Mouse (Mus musculus): ENCODE data around the gene Nf1.
A peak's percentile ranks its signal among the peaks of the same experiment; 100 is the strongest.

The Nf1 gene

GRCm38 (mm10) chr11:79589317-79590075 is 250.0 kb downstream of the Nf1 start:
- no peak for DNase-seq (ENCODE audit: low spot score in 2 of 2)

- no peak for DNase-seq (ENCODE audit: low spot score in 2 of 2)
These were observed 251.4 kb downstream of the Nf1 start, which contains the start of gene Rab11fip4 for GRCm38 (mm10) chr11:79590664-79591590. TSS of gene Rab11fip4 (plus strand) at chr11:79591212.

DNA sequence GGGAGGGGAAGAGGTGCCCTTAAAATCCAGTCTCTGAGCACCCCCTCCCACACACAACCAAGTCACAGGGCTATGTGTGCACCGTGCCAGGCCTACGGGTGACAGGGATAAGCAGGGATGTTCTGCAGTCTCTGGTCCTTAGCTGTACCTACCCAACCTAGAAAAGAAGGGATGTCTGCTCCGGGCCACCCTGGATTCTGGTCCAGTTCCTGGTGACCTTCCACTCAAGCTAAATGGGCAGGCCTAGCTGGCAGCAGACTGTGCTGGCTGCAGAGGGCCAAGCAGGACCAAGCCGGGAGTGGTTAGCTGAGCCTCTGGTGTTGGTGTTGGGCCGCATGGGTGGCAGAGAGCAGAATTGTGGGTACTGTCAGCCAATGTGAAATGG is 252.1 kb downstream of the Nf1 start:
- DNase-seq (ENCODE audit: low spot score in 2 of 2), result no peak

DNA sequence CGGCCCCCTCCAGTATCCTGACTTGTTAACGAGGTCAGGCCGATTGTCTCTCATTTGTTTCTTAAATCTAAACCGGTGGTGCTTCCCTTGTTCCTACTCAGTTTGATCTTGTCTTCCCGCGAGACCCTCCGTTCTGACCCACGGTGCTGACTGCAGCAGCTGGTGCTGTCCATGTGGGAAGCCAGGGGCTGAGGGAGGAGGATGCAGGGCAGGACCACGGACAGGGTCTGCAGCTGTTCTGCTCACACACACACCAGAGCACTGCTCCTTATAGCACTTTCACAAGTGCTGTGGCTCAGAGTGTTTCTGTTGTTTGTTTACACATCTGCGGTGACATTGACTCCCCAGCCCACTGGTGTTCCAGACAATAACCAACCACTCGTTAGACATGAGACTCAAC is 254.0 kb downstream of the Nf1 start:
- DNase-seq (ENCODE audit: low spot score in 2 of 2), result no peak

- no peak for DNase-seq (ENCODE audit: low spot score in 2 of 2)
These were observed 271.0 kb downstream of the Nf1 start for GRCm38 (mm10) chr11:79610454-79610853.

DNA sequence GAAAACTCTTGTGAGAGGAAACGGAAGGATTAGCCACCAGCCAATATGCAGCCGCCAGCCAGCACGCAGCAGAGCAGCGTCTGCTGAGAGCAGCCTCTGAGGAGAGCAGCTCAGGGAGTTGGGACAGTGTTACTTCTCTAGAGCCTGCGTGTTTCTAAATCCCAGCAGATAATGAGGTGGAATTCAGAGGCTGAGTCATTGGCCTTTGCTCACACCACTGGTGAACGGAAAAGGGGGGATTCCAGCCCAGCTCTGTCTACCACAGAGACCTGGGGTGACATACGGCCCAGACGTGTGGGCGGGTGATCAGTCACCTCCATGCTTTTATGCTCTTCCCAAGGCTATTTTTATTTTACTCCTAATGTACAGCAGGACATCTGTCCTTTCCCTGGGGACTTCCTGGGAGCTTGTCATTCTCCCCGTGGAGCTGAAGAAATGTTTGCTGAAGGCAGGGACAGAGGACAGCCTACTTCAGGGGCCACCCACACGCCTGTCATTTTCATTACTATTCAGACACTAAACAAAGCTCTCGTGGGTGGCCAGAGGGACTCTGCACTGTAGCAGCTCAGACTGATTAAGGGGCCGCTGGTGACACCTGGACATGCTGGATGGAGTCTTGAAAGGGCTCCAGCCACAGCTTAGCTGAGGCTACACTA is 271.6 kb downstream of the Nf1 start:
- no peak for DNase-seq (ENCODE audit: low spot score in 2 of 2)

GRCm38 (mm10) chr11:79612046-79612600 is 272.6 kb downstream of the Nf1 start:
- no peak for DNase-seq (ENCODE audit: low spot score in 2 of 2)

DNA sequence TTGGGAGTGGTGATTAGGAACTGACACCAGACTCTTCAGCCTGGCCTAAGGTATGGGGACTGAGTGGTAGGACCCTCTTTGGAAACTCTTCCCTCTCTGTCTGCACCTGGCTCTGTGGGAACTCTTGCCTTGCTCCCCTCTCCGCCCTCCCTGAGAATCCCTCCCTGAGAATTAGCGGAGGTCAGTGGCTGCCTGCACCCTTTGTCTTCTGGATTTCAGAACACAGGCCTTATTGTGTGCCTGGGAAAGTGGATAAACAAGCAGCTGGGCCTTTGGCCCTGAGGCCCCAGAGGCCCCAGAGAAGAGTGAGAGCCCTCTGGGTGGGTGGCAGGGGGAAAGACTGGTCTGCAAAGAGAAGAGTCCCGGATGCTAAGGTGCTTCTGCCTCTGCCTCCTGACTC is 273.6 kb downstream of the Nf1 start:
- DNase-seq (ENCODE audit: low spot score in 2 of 2), result no peak

DNA sequence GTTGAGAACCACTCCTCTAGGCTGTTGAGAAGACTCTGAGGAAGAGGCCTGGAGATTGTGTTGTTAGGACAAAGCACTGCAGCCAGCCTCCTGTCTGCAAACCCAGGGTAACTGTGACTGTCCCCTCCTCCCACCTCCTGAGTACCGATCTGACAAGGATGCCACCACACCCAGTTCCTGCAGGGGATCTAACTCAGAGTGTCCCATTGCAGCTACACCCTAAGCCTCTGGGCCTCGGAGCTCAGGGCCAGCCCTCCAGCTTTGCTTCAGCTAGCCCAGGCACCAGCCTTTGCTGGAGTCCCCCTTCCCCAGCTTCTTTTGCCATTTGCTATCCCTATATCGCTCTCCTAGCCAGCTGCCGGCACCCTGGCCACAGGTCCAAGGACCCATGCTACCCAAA is 274.2 kb downstream of the Nf1 start:
- no peak for DNase-seq (ENCODE audit: low spot score in 2 of 2)

GRCm38 (mm10) chr11:79614880-79615279 is 275.4 kb downstream of the Nf1 start:
- DNase-seq (ENCODE audit: low spot score in 2 of 2), result no peak

GRCm38 (mm10) chr11:79615871-79616270 is 276.4 kb downstream of the Nf1 start:
- no peak for DNase-seq (ENCODE audit: low spot score in 2 of 2)

DNA sequence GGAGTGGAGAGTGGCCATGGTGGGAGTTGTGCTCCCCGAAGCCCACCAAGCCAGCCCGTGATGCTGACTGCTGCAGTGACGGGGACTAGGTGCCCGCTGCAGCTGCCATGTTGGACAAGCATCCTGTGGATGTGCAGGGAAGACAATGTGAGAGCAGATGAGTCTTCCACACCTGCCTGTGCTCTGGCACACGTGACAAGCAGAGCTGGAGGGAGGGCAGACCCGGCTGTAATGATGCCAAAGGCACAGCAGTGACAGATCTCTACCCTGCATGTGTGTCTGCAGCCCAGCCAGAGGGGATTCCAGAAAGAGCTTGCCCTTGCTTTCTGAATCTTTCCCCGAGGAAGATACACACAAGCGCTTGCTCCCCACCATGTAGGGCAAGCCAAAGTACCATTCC is 278.5 kb downstream of the Nf1 start:
- no peak for DNase-seq (ENCODE audit: low spot score in 2 of 2)

GRCm38 (mm10) chr11:79623029-79623428 is 283.5 kb downstream of the Nf1 start:
- no peak for DNase-seq (ENCODE audit: low spot score in 2 of 2)

- peak; percentile 36 to 46 for DNase-seq (ENCODE audit: low spot score in 2 of 2)
These were observed 285.4 kb downstream of the Nf1 start for GRCm38 (mm10) chr11:79624801-79625302.

DNA sequence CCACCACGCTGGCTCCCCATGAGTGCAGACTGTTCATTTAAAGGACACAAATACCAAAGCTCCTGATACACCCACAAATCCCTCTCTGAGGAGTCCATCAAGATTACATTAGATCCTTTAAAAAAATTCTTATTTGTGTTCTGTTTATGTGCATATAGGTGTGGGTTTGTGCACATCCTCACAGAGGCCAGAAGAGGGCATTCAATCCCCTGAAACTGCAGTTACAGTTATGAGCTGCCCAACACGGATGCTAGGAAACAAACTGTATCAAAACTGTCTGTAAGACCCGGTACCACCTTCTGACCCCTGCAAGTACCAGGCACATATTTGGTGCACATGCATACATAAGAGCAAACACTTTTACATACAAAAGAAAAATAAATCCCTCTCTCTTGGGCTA is 289.2 kb downstream of the Nf1 start:
- no peak for DNase-seq (ENCODE audit: low spot score in 2 of 2)

DNA sequence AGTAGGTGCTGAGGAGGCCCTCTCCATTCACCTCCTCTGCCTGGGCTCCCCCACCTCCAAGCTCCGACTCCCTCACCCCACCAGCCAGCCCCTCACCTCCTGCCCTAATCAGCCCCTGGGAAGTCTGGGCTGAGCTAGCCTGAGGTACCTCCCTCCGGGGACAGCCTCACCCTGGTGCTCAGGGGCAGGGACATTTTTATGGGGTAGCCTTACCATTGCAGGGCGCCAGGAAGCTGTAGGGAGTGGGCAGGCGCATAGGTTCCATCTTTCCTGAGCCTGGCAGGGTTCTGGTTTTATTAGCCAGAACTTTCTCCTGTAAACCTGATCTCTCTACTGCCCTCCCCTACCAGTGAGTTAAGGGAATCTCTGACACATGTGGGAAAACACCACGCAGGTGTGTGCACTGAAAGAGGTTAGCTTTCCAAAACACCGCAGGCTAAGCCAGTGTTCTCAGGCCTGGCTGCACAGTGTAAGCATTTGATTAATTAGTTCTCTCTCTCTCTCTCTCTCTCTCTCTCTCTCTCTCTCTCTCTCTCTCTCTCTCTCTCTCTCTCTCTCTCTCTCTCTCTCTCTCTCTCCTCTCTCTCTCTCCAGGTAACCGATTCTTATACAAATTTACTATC is 290.4 kb downstream of the Nf1 start:
- DNase-seq (ENCODE audit: low spot score in 2 of 2), result no peak

GRCm38 (mm10) chr11:79630521-79630920 is 291.0 kb downstream of the Nf1 start:
- no peak for DNase-seq (ENCODE audit: low spot score in 2 of 2)
